In the genomic region with DNA sequence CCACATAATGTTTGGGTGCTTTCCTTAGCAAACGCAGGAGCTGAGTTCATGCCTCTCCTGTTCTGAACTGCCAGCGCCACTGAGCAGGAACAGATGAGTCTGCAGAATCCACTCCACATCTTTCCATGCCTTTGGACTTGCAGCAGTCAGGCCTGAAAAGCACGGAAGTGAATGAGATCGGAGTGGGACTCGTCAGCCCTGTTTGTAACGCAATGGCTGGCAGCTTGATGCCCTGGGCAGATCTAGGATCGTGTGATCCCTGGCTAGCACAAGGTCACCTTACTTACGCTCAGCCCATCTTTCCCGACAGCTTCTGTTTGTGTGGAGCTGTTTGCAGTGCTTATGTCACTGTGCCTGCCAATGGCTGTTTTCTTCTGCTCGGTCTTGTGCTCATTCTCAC, we compare ENCODE assay signal across 19 mouse cellular contexts.
A peak's percentile ranks its signal among the peaks of the same experiment; 100 is the strongest.
DNase-seq lines count a peak whose midpoint lies in the region; ATAC-seq lines count a peak whose summit lies in the region.
"Had no signal": no experiment of that assay in that cellular context is flagged by ENCODE, and none has a peak within 500 bp of the region (broad histone marks: within the 10 kb centered on the region; RNA-seq: fewer than 3 reads in every experiment).

No protein-coding gene starts in this region.

- H3K4me1 ChIP-seq in hindbrain, embryonic 13.5 days (replicated peaks), result peaks cover 11% of the 10 kb centered on the region; the same call in 1 of the 2 replicates
- H3K4me1 ChIP-seq in hindbrain, embryonic 11.5 days (replicated peaks; ENCODE audit: control insufficient read depth, insufficient read depth, low read length), result no peaks in the 10 kb centered on the region
- H3K4me1 ChIP-seq in midbrain, embryonic 16.5 days (ENCODE audit: control insufficient read depth, insufficient read depth, low read length), result no peaks in the 10 kb centered on the region
- no peaks in the 10 kb centered on the region for H3K4me1 ChIP-seq in limb, embryonic 10.5 days
- H3K4me1 ChIP-seq: forebrain, embryonic 15.5 days; liver, embryonic 13.5 days; megakaryocyte, embryonic 14.5 days; stomach, embryonic 15.5 days had no signal

- H3K27me3 ChIP-seq in hindbrain, embryonic 13.5 days, result no peaks in the 10 kb centered on the region
- H3K27me3 ChIP-seq in hindbrain, embryonic 11.5 days (ENCODE audit: control insufficient read depth, insufficient read depth, low read length), result no peaks in the 10 kb centered on the region
- no peaks in the 10 kb centered on the region for H3K27me3 ChIP-seq in midbrain, embryonic 16.5 days (ENCODE audit: control insufficient read depth, insufficient read depth, low read depth, low read length)
- H3K27me3 ChIP-seq in limb, embryonic 10.5 days (ENCODE audit: low read depth, poor library complexity, severe bottlenecking), result no peaks in the 10 kb centered on the region
- H3K27me3 ChIP-seq: forebrain, embryonic 15.5 days; liver, embryonic 13.5 days; megakaryocyte, embryonic 14.5 days; stomach, embryonic 15.5 days had no signal

- peak overlapping the region; percentile 69 for H3K27ac ChIP-seq in hindbrain, embryonic 13.5 days
- H3K27ac ChIP-seq in hindbrain, embryonic 11.5 days (ENCODE audit: low read depth, low read length), result no peak overlapping the region
- peak overlapping the region; percentile 17 for H3K27ac ChIP-seq in midbrain, embryonic 16.5 days (ENCODE audit: low read length)
- no peak overlapping the region for H3K27ac ChIP-seq in limb, embryonic 10.5 days
- H3K27ac ChIP-seq: forebrain, embryonic 15.5 days; liver, embryonic 13.5 days; stomach, embryonic 15.5 days had no signal

- DNase-seq in cerebellum, adult 9-11 months, result peak; percentile 30
- DNase-seq in cerebellum, postnatal 4 days (ENCODE audit: low spot score in 2 of 2), result no peak
- DNase-seq in hindbrain, embryonic 11.5 days (ENCODE audit: low spot score), result no peak
- DNase-seq in ZHBTc4 (ENCODE audit: low read depth, low spot score), result peak; percentile 29
- DNase-seq in limb, embryonic 10.5 days (ENCODE audit: low spot score), result no peak
- DNase-seq in layer of hippocampus, adult 18-20 months (ENCODE audit: low spot score in 2 of 2), result no peak
- DNase-seq: gastrocnemius, postnatal 10 days; heart, postnatal 36 days; kidney, postnatal 14 days; left cerebral cortex, postnatal 4 days; liver, embryonic 13.5 days; spleen, adult 18-20 months had no signal

- H3K9me3 ChIP-seq in hindbrain, embryonic 13.5 days, result no peaks in the 10 kb centered on the region
- H3K9me3 ChIP-seq in hindbrain, embryonic 11.5 days (ENCODE audit: control insufficient read depth, low read length), result no peaks in the 10 kb centered on the region
- H3K9me3 ChIP-seq in midbrain, embryonic 16.5 days (replicated peaks; ENCODE audit: control insufficient read depth, low read length, poor library complexity, severe bottlenecking), result no peaks in the 10 kb centered on the region
- no peaks in the 10 kb centered on the region for H3K9me3 ChIP-seq in limb, embryonic 10.5 days (replicated peaks)
- H3K9me3 ChIP-seq: forebrain, embryonic 15.5 days; stomach, embryonic 15.5 days had no signal

- H3K4me2 ChIP-seq in hindbrain, embryonic 13.5 days, result no peak overlapping the region
- no peak overlapping the region for H3K4me2 ChIP-seq in hindbrain, embryonic 11.5 days (replicated peaks; ENCODE audit: low read depth, low read length)
- no peak overlapping the region for H3K4me2 ChIP-seq in midbrain, embryonic 16.5 days (ENCODE audit: low read length)
- H3K4me2 ChIP-seq: forebrain, embryonic 15.5 days; liver, embryonic 13.5 days; stomach, embryonic 15.5 days had no signal

- no peaks in the 10 kb centered on the region for H3K36me3 ChIP-seq in hindbrain, embryonic 13.5 days
- no peaks in the 10 kb centered on the region for H3K36me3 ChIP-seq in hindbrain, embryonic 11.5 days (ENCODE audit: control insufficient read depth, insufficient read depth, low read length)
- H3K36me3 ChIP-seq in midbrain, embryonic 16.5 days (ENCODE audit: control insufficient read depth, insufficient read depth, low read length), result no peaks in the 10 kb centered on the region
- no peaks in the 10 kb centered on the region for H3K36me3 ChIP-seq in limb, embryonic 10.5 days
- H3K36me3 ChIP-seq: forebrain, embryonic 15.5 days; liver, embryonic 13.5 days; stomach, embryonic 15.5 days had no signal

- 57% methylated on average over 10 of the region's 10 CpGs for WGBS in hindbrain, embryonic 13.5 days
- 66% methylated on average over 10 of the region's 10 CpGs for WGBS in hindbrain, embryonic 11.5 days
- WGBS in midbrain, embryonic 16.5 days, result 47% methylated on average over 10 of the region's 10 CpGs
- WGBS in limb, embryonic 10.5 days, result 65% methylated on average over 10 of the region's 10 CpGs

- no peak overlapping the region for H3K4me3 ChIP-seq in hindbrain, embryonic 13.5 days
- no peak overlapping the region for H3K4me3 ChIP-seq in hindbrain, embryonic 11.5 days (ENCODE audit: low read depth, low read length)
- H3K4me3 ChIP-seq in midbrain, embryonic 16.5 days (ENCODE audit: low read depth, low read length), result no peak overlapping the region
- no peak overlapping the region for H3K4me3 ChIP-seq in limb, embryonic 10.5 days
- H3K4me3 ChIP-seq: forebrain, embryonic 15.5 days; liver, embryonic 13.5 days; megakaryocyte, embryonic 14.5 days; stomach, embryonic 15.5 days had no signal

- H3K9ac ChIP-seq in hindbrain, embryonic 13.5 days, result no peak overlapping the region
- no peak overlapping the region for H3K9ac ChIP-seq in hindbrain, embryonic 11.5 days (ENCODE audit: low read depth, low read length)
- H3K9ac ChIP-seq in midbrain, embryonic 16.5 days (ENCODE audit: low read depth, low read length), result no peak overlapping the region
- H3K9ac ChIP-seq: forebrain, embryonic 15.5 days; liver, embryonic 13.5 days; stomach, embryonic 15.5 days had no signal

- peak; percentile 28; the same call in 1 of the 2 replicates for ATAC-seq in hindbrain, embryonic 13.5 days (ENCODE audit: low FRiP score)
- no peak for ATAC-seq in hindbrain, embryonic 11.5 days (ENCODE audit: low FRiP score)
- 0 out of 2 replicates have a peak, but pooled peaks have one; percentile 32 for ATAC-seq in midbrain, embryonic 16.5 days
- ATAC-seq: forebrain, embryonic 15.5 days; intestine, postnatal 0 days; lung, postnatal 0 days had no signal

Comparison
In these comparisons a context has a peak if more than half of its experiments do, and no peak if none do; other contexts are left out.
1. DNase-seq: peak in cerebellum, adult 9-11 months (single experiment) and ZHBTc4 (single experiment); none in cerebellum, postnatal 4 days (0 of 2), hindbrain, embryonic 11.5 days (single experiment), limb, embryonic 10.5 days (single experiment) and layer of hippocampus, adult 18-20 months (0 of 2).
2. H3K27ac ChIP-seq: peak in hindbrain, embryonic 13.5 days (single experiment) and midbrain, embryonic 16.5 days (single experiment); none in hindbrain, embryonic 11.5 days (single experiment) and limb, embryonic 10.5 days (single experiment).